Mouse (Mus musculus): ENCODE results near the gene Wasf3. TPM values are rescaled to one million over a fixed set of nuclear protein-coding genes. Genes with fewer than 3 reads are reported as not detected.

Wasf3 gene
- total and polyA plus RNA-seq, 3 experiments: 0.31 to 0.74 (median 0.34) TPM

DNA sequence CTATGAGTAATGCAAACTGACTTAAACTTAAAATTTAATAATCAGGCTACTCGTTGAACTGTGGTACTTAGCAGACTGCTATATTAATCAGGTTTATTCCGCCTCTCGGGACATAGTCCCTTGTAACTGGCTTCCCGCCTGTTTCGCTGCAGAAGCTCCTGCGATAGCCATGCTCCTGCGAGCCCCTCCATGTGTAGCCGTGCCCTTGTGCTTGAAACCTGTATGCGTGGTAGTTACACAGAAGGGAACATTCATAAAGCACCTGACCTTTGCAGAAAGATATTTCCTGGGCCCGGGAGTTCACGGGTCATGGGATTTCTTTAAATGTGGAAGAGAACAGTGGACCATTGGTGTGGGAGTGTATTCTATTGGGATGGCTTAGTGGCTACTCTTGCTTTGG lies 52.0 kb downstream of the Wasf3 start:
- TF ChIP-seq CTCF (IDR thresholded peaks at IDR 0.05) (no peak), POLR2A (IDR thresholded peaks at IDR 0.05; ENCODE audit: insufficient read depth, low read depth, low read length) (no peak), EP300 (IDR thresholded peaks at IDR 0.05; ENCODE audit: insufficient read depth, low read depth, low read length) (no peak)
- Histone ChIP-seq H3K4me3 (no peak overlapping the region), H3K79me2 (replicated peaks; ENCODE audit: control insufficient read depth, insufficient read depth, low read length) (no peaks in the 10 kb centered on the region), H3K9ac (ENCODE audit: low read depth, low read length) (no peak overlapping the region), H3K27me3 (ENCODE audit: control insufficient read depth, insufficient read depth, low read length) (no peaks in the 10 kb centered on the region), H3K36me3 (ENCODE audit: control insufficient read depth, insufficient read depth, low read length) (no peaks in the 10 kb centered on the region), H3K4me1 (ENCODE audit: control insufficient read depth, insufficient read depth, low read length) (no peaks in the 10 kb centered on the region), H3K27ac (no peak overlapping the region)
- intact Hi-C loops (cut with DNase I): no loop called here
- DNase-seq: no peak
- 92% methylated on average over 11 of the region's 11 CpGs for WGBS

- no peak overlapping the region for H3K9ac ChIP-seq (ENCODE audit: low read depth, low read length)
- intact Hi-C loops (cut with DNase I): no loop called here
- no peak overlapping the region for H3K27ac ChIP-seq
- WGBS: 86% methylated on average over 7 of the region's 7 CpGs
- H3K4me1 ChIP-seq (ENCODE audit: control insufficient read depth, insufficient read depth, low read length): no peaks in the 10 kb centered on the region
- no peaks in the 10 kb centered on the region for H3K79me2 ChIP-seq (replicated peaks; ENCODE audit: control insufficient read depth, insufficient read depth, low read length)
- no peak for TF ChIP-seq POLR2A (IDR thresholded peaks at IDR 0.05; ENCODE audit: insufficient read depth, low read depth, low read length)
- H3K36me3 ChIP-seq (ENCODE audit: control insufficient read depth, insufficient read depth, low read length): no peaks in the 10 kb centered on the region
- no peak for DNase-seq
- no peaks in the 10 kb centered on the region for H3K27me3 ChIP-seq (ENCODE audit: control insufficient read depth, insufficient read depth, low read length)
- H3K4me3 ChIP-seq: no peak overlapping the region
Observed at GRCm38 (mm10) chr5:146439152-146439781, 54.5 kb downstream of the Wasf3 start.

DNA sequence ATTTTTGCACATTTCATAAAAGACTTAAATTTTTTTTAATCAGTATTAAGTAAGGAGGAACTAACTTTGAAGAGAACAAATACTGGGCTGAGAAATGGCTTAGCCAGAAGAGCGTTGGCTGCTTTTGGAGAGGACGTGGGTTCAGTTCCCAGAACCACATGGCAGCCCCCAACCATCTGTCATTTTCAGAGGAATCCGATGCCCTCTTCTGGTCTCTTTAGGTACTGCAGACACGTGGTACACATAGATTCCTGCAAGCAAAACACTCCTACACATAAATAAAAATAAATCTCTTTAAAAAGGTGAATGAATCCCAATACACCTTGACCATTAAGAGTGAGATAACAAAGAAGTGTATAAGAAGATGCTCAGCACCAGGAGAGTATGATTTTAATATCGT lies 55.5 kb downstream of the Wasf3 start:
- no peaks in the 10 kb centered on the region for H3K36me3 ChIP-seq (ENCODE audit: control insufficient read depth, insufficient read depth, low read length)
- 90% methylated on average over 5 of the region's 5 CpGs for WGBS
- H3K27ac ChIP-seq: no peak overlapping the region
- intact Hi-C loops (cut with DNase I): no loop called here
- H3K27me3 ChIP-seq (ENCODE audit: control insufficient read depth, insufficient read depth, low read length): peaks cover 1% of the 10 kb centered on the region; the same call in 1 of the 2 replicates
- no peak overlapping the region for H3K9ac ChIP-seq (ENCODE audit: low read depth, low read length)
- no peaks in the 10 kb centered on the region for H3K79me2 ChIP-seq (replicated peaks; ENCODE audit: control insufficient read depth, insufficient read depth, low read length)
- no peaks in the 10 kb centered on the region for H3K4me1 ChIP-seq (ENCODE audit: control insufficient read depth, insufficient read depth, low read length)
- no peak for DNase-seq
- no peak for TF ChIP-seq EP300 (IDR thresholded peaks at IDR 0.05; ENCODE audit: insufficient read depth, low read depth, low read length)
- TF ChIP-seq POLR2A (IDR thresholded peaks at IDR 0.05; ENCODE audit: insufficient read depth, low read depth, low read length): no peak
- no peak for TF ChIP-seq CTCF (IDR thresholded peaks at IDR 0.05)
- no peak overlapping the region for H3K4me3 ChIP-seq

- H3K9ac ChIP-seq (ENCODE audit: low read depth, low read length): no peak overlapping the region
- H3K79me2 ChIP-seq (replicated peaks; ENCODE audit: control insufficient read depth, insufficient read depth, low read length): no peaks in the 10 kb centered on the region
- H3K4me3 ChIP-seq: no peak overlapping the region
- no peak overlapping the region for H3K27ac ChIP-seq
- no peaks in the 10 kb centered on the region for H3K4me1 ChIP-seq (ENCODE audit: control insufficient read depth, insufficient read depth, low read length)
- H3K27me3 ChIP-seq (ENCODE audit: control insufficient read depth, insufficient read depth, low read length): peaks cover 1% of the 10 kb centered on the region; the same call in 1 of the 2 replicates
- H3K36me3 ChIP-seq (ENCODE audit: control insufficient read depth, insufficient read depth, low read length): no peaks in the 10 kb centered on the region
- no peak for DNase-seq
- WGBS: 52% methylated on average over 2 of the region's 2 CpGs
- intact Hi-C loops (cut with DNase I): no loop called here
- TF ChIP-seq EP300 (IDR thresholded peaks at IDR 0.05; ENCODE audit: insufficient read depth, low read depth, low read length): no peak
Observed at GRCm38 (mm10) chr5:146442767-146443166, 58.0 kb downstream of the Wasf3 start.

- TF ChIP-seq EP300 (IDR thresholded peaks at IDR 0.05; ENCODE audit: insufficient read depth, low read depth, low read length) (no peak), POLR2A (IDR thresholded peaks at IDR 0.05; ENCODE audit: insufficient read depth, low read depth, low read length) (no peak), CTCF (IDR thresholded peaks at IDR 0.05) (no peak)
- Histone ChIP-seq H3K4me1 (ENCODE audit: control insufficient read depth, insufficient read depth, low read length) (no peaks in the 10 kb centered on the region), H3K36me3 (ENCODE audit: control insufficient read depth, insufficient read depth, low read length) (no peaks in the 10 kb centered on the region), H3K79me2 (replicated peaks; ENCODE audit: control insufficient read depth, insufficient read depth, low read length) (no peaks in the 10 kb centered on the region), H3K27me3 (ENCODE audit: control insufficient read depth, insufficient read depth, low read length) (peaks cover 1% of the 10 kb centered on the region; the same call in 1 of the 2 replicates), H3K27ac (no peak overlapping the region), H3K4me3 (no peak overlapping the region), H3K9ac (ENCODE audit: low read depth, low read length) (no peak overlapping the region)
- WGBS: 63% methylated on average over 2 of the region's 2 CpGs
- no peak for DNase-seq
- intact Hi-C loops (cut with DNase I): no loop called here
Observed at GRCm38 (mm10) chr5:146446633-146447032, 61.8 kb downstream of the Wasf3 start.

GRCm38 (mm10) chr5:146451592-146452254 lies 66.9 kb downstream of the Wasf3 start:
- 69% methylated on average over 11 of the region's 11 CpGs for WGBS
- H3K9ac ChIP-seq (ENCODE audit: low read depth, low read length): no peak overlapping the region
- H3K36me3 ChIP-seq (ENCODE audit: control insufficient read depth, insufficient read depth, low read length): no peaks in the 10 kb centered on the region
- TF ChIP-seq CTCF (IDR thresholded peaks at IDR 0.05) (no peak), EP300 (IDR thresholded peaks at IDR 0.05; ENCODE audit: insufficient read depth, low read depth, low read length) (no peak), POLR2A (IDR thresholded peaks at IDR 0.05; ENCODE audit: insufficient read depth, low read depth, low read length) (no peak)
- intact Hi-C loops (cut with DNase I): no loop called here
- no peak for DNase-seq
- H3K27ac ChIP-seq: no peak overlapping the region
- no peaks in the 10 kb centered on the region for H3K79me2 ChIP-seq (replicated peaks; ENCODE audit: control insufficient read depth, insufficient read depth, low read length)
- no peaks in the 10 kb centered on the region for H3K27me3 ChIP-seq (ENCODE audit: control insufficient read depth, insufficient read depth, low read length)
- no peak overlapping the region for H3K4me3 ChIP-seq
- H3K4me1 ChIP-seq (ENCODE audit: control insufficient read depth, insufficient read depth, low read length): no peaks in the 10 kb centered on the region

Data from heart, adult 2 months (tissue).